Mouse (Mus musculus): Measurements from ENCODE around the gene Ccdc124. TPM values are rescaled to one million over a fixed set of nuclear protein-coding genes. Genes with fewer than 3 reads are reported as not detected.
"Not testable (repeated sequence)": the region's sequence is repeated elsewhere in the genome, so short reads cannot be mapped to it uniquely, and the experiment has no call there.

Ccdc124 gene
- polyA plus RNA-seq, 1 experiment from 2014 or later: 70.9 TPM

DNA sequence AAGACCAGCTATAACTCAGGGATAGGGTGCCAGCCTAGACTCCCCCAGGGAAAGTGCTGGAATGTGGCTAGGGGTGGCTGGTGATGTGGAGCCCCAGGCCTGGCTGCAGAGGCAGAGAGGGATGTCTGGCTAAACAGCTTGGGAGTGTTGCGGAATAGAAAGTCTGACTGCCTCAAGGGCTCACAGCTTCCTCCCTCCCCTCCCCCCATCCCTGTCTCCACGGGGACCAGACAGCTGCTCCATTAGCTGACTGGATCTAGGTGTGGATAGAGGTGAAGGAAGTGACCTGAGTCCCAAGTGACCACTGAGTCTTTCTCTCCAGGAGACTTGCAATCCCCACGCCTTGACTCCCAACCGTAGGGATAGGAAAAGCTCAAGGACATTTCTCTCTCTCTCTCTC, 29.4 kb upstream of the Ccdc124 start:
- no peak overlapping the region for H3K4me3 ChIP-seq (replicated peaks)
- no peaks in the 10 kb centered on the region for H3K36me3 ChIP-seq
- H3K27ac ChIP-seq: no peak overlapping the region
- no peak for ATAC-seq (ENCODE audit: low read depth)
- H3K27me3 ChIP-seq: no peaks in the 10 kb centered on the region
- H3K9ac ChIP-seq: no peak overlapping the region
- no peak overlapping the region for H3K4me2 ChIP-seq
- WGBS (ENCODE audit: insufficient replicate concordance): 53% methylated on average over 4 of the region's 4 CpGs
- H3K4me1 ChIP-seq (replicated peaks): peaks cover 49% of the 10 kb centered on the region
- no peaks in the 10 kb centered on the region for H3K9me3 ChIP-seq (replicated peaks)
- no peak for DNase-seq

DNA sequence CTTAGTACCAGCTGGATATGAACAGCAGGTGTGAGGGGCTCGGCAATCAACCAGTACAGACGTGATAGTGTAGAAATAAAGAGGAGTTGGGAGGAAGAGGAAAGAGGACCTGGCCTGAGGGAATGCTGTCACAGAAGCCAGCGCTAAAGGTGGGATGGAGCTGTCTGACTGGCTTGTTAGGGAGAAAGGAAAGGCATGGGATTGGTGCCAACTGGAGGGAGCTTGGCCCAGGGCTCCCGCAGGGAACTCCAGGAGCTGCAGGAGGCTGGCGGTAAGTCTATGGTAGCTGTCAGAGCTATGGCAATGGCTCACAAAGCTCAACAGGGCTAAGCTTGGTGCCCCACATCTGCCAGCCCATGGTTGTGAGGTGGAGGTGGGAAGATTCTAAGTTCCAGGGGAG, 28.5 kb upstream of the Ccdc124 start:
- no peak overlapping the region for H3K9ac ChIP-seq
- 59% methylated on average over 5 of the region's 5 CpGs for WGBS (ENCODE audit: insufficient replicate concordance)
- no peak overlapping the region for H3K4me2 ChIP-seq
- H3K27ac ChIP-seq: no peak overlapping the region
- DNase-seq: no peak
- no peaks in the 10 kb centered on the region for H3K9me3 ChIP-seq (replicated peaks)
- no peak for ATAC-seq (ENCODE audit: low read depth)
- H3K27me3 ChIP-seq: no peaks in the 10 kb centered on the region
- no peaks in the 10 kb centered on the region for H3K36me3 ChIP-seq
- peaks cover 40% of the 10 kb centered on the region for H3K4me1 ChIP-seq (replicated peaks)
- no peak overlapping the region for H3K4me3 ChIP-seq (replicated peaks)

DNA sequence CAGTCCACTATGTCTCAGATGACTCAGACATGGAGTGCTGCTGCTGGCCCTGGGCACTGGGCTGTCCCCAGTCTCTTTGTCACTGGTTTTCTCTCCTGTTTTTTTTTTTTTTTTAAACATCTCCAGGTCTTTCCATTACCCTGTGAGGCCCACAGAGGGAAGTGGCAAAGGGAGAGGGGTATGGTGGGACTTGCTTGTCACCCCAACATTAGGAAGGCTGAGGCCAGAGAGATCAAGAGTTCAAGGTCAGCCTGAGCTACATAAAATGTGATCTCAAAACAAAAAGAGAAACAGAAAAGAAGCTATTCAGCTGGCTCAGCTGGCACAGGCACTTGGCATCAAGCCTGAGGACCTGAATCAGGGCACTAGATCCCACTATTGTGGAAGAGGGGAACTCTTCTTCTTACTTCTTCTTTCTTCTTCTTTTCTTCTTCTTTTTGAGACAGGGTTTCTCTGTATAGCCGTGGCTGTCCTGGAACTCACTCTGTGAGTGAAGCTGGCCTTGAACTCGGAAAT, 27.2 kb upstream of the Ccdc124 start:
- Histone ChIP-seq H3K4me1 (replicated peaks) (peaks cover 36% of the 10 kb centered on the region), H3K36me3 (peaks cover 6% of the 10 kb centered on the region), H3K27me3 (no peaks in the 10 kb centered on the region), H3K27ac (no peak overlapping the region), H3K9ac (no peak overlapping the region), H3K9me3 (replicated peaks) (no peaks in the 10 kb centered on the region), H3K4me2 (no peak overlapping the region), H3K4me3 (replicated peaks) (no peak overlapping the region)
- DNase-seq (no peak), ATAC-seq (ENCODE audit: low read depth) (no peak)
- 59% methylated on average over 2 of the region's 2 CpGs for WGBS (ENCODE audit: insufficient replicate concordance)

- Histone ChIP-seq H3K4me3 (replicated peaks) (no peak overlapping the region), H3K36me3 (peaks cover 24% of the 10 kb centered on the region), H3K4me1 (replicated peaks) (peaks cover 39% of the 10 kb centered on the region), H3K27me3 (peaks cover 2% of the 10 kb centered on the region), H3K9me3 (replicated peaks) (no peaks in the 10 kb centered on the region), H3K4me2 (no peak overlapping the region), H3K27ac (no peak overlapping the region), H3K9ac (no peak overlapping the region)
- ATAC-seq (ENCODE audit: low read depth) (no peak), DNase-seq (no peak)
- WGBS (ENCODE audit: insufficient replicate concordance): 86% methylated on average over 2 of the region's 2 CpGs
These were observed 25.5 kb upstream of the Ccdc124 start for GRCm38 (mm10) chr8:70899226-70899625.

DNA sequence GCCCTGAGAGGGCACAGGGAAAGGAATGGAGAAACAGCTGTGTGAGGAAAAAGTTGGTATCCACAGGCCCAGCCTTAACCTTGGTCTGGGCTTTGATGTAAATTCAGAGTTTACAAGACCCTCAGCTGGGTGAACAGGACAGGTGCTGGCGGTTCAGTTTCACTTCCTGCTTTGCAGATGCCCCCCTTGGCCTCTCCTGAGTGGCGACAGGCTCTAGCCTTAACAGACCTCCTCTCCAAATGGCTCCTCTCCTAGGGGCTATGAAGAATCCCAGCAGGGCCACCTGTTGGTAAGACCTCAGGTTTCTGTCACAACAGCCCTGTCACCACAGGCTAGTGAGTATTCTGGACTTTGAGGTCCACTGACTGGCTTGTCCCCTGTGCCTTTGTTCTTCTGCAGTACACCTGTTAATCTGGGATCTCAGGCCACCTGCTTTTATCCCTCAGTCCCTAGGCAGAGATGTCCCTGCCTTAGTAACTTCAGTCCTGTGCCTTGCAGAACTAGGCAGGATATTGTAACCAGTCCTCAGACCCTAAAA, 25.0 kb upstream of the Ccdc124 start:
- peak overlapping the region; percentile 86 for H3K9ac ChIP-seq

GRCm38 (mm10) chr8:70897681-70898413, 24.1 kb upstream of the Ccdc124 start:
- WGBS (ENCODE audit: insufficient replicate concordance): under 1% methylated on average over 20 of the region's 20 CpGs
- peaks cover 16% of the 10 kb centered on the region for H3K27me3 ChIP-seq
- peaks cover 42% of the 10 kb centered on the region for H3K4me1 ChIP-seq (replicated peaks)
- H3K4me3 ChIP-seq (replicated peaks): peak overlapping the region; percentile 84
- H3K4me2 ChIP-seq: peak overlapping the region; percentile 83
- peak overlapping the region; percentile 86 for H3K9ac ChIP-seq
- ATAC-seq (ENCODE audit: low read depth) (peak; percentile 39), DNase-seq (peak; percentile 75)
- H3K27ac ChIP-seq: peak overlapping the region; percentile 90
- peaks cover 34% of the 10 kb centered on the region for H3K36me3 ChIP-seq
- no peaks in the 10 kb centered on the region for H3K9me3 ChIP-seq (replicated peaks)

More for the DNA sequence above, 25.0 kb upstream of the Ccdc124 start:
- DNase-seq (no peak), ATAC-seq (ENCODE audit: low read depth) (no peak)
- H3K4me3 ChIP-seq (replicated peaks): no peak overlapping the region
- H3K27me3 ChIP-seq: peaks cover 7% of the 10 kb centered on the region
- peaks cover 37% of the 10 kb centered on the region for H3K4me1 ChIP-seq (replicated peaks)
- H3K36me3 ChIP-seq: peaks cover 28% of the 10 kb centered on the region
- peak overlapping the region; percentile 83 for H3K4me2 ChIP-seq
- peak overlapping the region; percentile 90 for H3K27ac ChIP-seq
- 46% methylated on average over 2 of the region's 2 CpGs for WGBS (ENCODE audit: insufficient replicate concordance)
- no peaks in the 10 kb centered on the region for H3K9me3 ChIP-seq (replicated peaks)

- H3K36me3 ChIP-seq: peaks cover 34% of the 10 kb centered on the region
These were observed 23.4 kb upstream of the Ccdc124 start, which contains the start of gene Rpl18a for GRCm38 (mm10) chr8:70897021-70897680. Gene Rpl18a, minus strand, starts transcription at chr8:70897412.

DNA sequence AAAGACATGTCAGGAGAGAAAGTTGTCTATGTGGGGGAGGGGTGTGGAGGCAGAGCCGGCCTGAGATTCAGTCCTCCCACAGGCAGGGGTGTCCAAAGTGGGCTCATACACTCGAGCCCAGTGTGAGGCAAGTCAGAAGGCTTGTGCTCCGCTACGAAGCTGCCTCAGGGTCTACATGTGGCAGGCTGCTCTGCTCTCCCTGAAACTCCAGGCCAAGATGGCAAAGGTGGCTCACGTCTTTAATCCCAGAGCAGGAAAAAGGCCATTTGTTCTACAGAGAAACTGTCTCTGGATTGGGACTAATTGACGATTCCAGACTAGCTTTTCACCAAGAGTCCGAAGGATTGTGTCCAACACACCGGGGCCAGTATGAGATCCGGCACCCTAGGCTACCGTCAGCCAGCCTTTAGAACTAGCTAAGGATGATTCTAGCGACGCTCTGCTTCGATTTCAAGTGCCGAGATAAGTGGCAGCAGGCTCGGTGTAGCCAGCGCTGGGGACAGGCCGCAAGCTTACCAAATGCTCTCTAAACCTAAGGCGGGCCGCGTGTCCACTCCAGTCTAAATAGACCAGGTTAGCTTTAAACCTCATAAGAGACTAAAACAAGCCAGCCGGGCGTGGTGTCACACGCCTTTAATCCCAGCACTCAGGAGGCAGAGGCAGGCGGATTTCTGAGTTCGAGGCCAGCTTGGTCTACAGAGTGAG, 22.7 kb upstream of the Ccdc124 start:
- H3K9me3 ChIP-seq (replicated peaks): no peaks in the 10 kb centered on the region
- H3K27me3 ChIP-seq: peaks cover 30% of the 10 kb centered on the region
- H3K4me3 ChIP-seq (replicated peaks): peak overlapping the region; percentile 84
- peaks cover 55% of the 10 kb centered on the region for H3K4me1 ChIP-seq (replicated peaks)
- 1% methylated on average over 25 of the region's 25 CpGs for WGBS (ENCODE audit: insufficient replicate concordance)
- ATAC-seq (ENCODE audit: low read depth) (no peak), DNase-seq (no peak)
- peaks cover 34% of the 10 kb centered on the region for H3K36me3 ChIP-seq
- peak overlapping the region; percentile 95 for H3K9ac ChIP-seq
- peak overlapping the region; percentile 83 for H3K27ac ChIP-seq
- H3K4me2 ChIP-seq: peak overlapping the region; percentile 96

More at GRCm38 (mm10) chr8:70897021-70897680, 23.4 kb upstream of the Ccdc124 start, which contains the start of gene Rpl18a:
- Histone ChIP-seq H3K9me3 (replicated peaks) (no peaks in the 10 kb centered on the region), H3K27ac (peak within 1 kb of the TSS; percentile 90), H3K4me2 (peak within 1 kb of the TSS; percentile 96), H3K4me1 (replicated peaks) (peaks cover 49% of the 10 kb centered on the region), H3K27me3 (peaks cover 23% of the 10 kb centered on the region), H3K4me3 (replicated peaks) (peak within 1 kb of the TSS; percentile 84), H3K9ac (peak within 1 kb of the TSS; percentile 95)
- DNase-seq (peak; percentile 95), ATAC-seq (ENCODE audit: low read depth) (peak; percentile 95)
- under 1% methylated on average over 60 of the region's 60 CpGs for WGBS (ENCODE audit: insufficient replicate concordance)

DNA sequence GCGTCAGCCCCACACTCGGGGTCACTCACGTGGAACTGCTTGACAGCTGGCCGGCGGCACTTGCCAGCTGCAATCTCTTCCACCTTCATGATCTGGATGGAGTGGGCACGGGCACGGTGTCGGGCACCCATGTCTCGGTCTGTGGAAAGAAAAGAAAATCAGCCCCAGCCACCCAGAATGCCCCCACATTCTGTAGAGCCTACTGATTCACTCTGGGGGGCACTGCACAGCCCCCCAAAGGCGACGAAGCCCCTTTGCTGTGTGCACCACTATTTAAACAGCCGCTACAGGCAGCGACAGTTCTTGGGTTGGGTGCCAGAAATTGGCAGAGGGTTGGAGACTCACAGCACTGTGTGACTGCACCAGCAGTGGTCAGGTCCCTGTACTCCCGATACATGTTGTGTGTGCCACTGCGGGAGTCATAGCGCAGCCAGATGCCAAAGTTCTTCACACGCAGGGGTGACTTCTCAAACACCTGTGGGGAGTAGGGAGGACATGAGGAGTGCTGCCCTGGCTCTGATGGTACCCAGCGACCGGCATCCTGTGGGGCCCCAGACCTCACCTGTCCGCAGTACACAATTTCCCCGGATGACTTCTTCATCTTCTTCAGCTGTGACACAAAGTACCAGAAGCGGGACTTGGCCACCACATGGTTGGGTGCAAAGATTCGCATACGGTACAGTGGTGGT, 22.0 kb upstream of the Ccdc124 start:
- H3K4me1 ChIP-seq (replicated peaks): peaks cover 60% of the 10 kb centered on the region
- H3K36me3 ChIP-seq: peaks cover 34% of the 10 kb centered on the region
- peak overlapping the region; percentile 95 for H3K9ac ChIP-seq
- ATAC-seq (ENCODE audit: low read depth); DNase-seq; H3K9me3 ChIP-seq (replicated peaks): not testable (repeated sequence)
- H3K27ac ChIP-seq: peak overlapping the region; percentile 83
- H3K4me3 ChIP-seq (replicated peaks): peak overlapping the region; percentile 84
- peaks cover 37% of the 10 kb centered on the region for H3K27me3 ChIP-seq
- H3K4me2 ChIP-seq: peak overlapping the region; percentile 96
- WGBS (ENCODE audit: insufficient replicate concordance): 72% methylated on average over 24 of the region's 24 CpGs

GRCm38 (mm10) chr8:70894771-70895545, 21.2 kb upstream of the Ccdc124 start:
- no peaks in the 10 kb centered on the region for H3K9me3 ChIP-seq (replicated peaks)
- peaks cover 45% of the 10 kb centered on the region for H3K27me3 ChIP-seq
- no peak for DNase-seq
- peak overlapping the region; percentile 83 for H3K27ac ChIP-seq
- 87% methylated on average over 8 of the region's 8 CpGs for WGBS (ENCODE audit: insufficient replicate concordance)
- ATAC-seq (ENCODE audit: low read depth): no peak
- H3K4me1 ChIP-seq (replicated peaks): peaks cover 60% of the 10 kb centered on the region
- peak overlapping the region; percentile 96; the same call in 1 of the 2 replicates for H3K4me2 ChIP-seq
- peak overlapping the region; percentile 84 for H3K4me3 ChIP-seq (replicated peaks)
- peaks cover 34% of the 10 kb centered on the region for H3K36me3 ChIP-seq
- H3K9ac ChIP-seq: peak overlapping the region; percentile 95; the same call in 1 of the 2 replicates
